ENCODE assay signal across 8 mouse cellular contexts in genomic region chr2:11253945-11254344, GRCm38 (mm10).
DNase-seq lines count a peak whose midpoint lies in the region; ATAC-seq and TF ChIP-seq lines count a peak whose summit lies in the region.

No protein-coding gene starts in this region.

- no peaks in the 10 kb centered on the region for H3K9me3 ChIP-seq in hindbrain, postnatal 0 days (ENCODE audit: low read length)
- no peaks in the 10 kb centered on the region for H3K9me3 ChIP-seq in hindbrain, embryonic 13.5 days
- no peaks in the 10 kb centered on the region for H3K9me3 ChIP-seq in CH12.LX (replicated peaks; ENCODE audit: low read length)

- no peaks in the 10 kb centered on the region for H3K79me2 ChIP-seq in CH12.LX (replicated peaks; ENCODE audit: control insufficient read depth, extremely low read depth, insufficient read depth, poor library complexity, severe bottlenecking)

- in situ Hi-C loops in CH12.LX (cut with MboI; ENCODE audit: low pct_ligation_motif_present, low pct_unique_long_range_greater_than_20kb, low sequenced_read_pairs), result no loop called here

- TF ChIP-seq CTCF in hindbrain, postnatal 0 days (IDR thresholded peaks at IDR 0.05; ENCODE audit: low read depth), result peak; percentile 59
- peak; percentile 85 to 90 for TF ChIP-seq CTCF in CH12.LX (conservative IDR thresholded peaks at IDR 0.05 in 1 of 2, IDR thresholded peaks at IDR 0.05 in 1 of 2; ENCODE audit: low read depth in 2 of 2, low read length in 2 of 2)

- no peaks in the 10 kb centered on the region for H3K4me1 ChIP-seq in hindbrain, postnatal 0 days (ENCODE audit: insufficient read depth, low read length)
- H3K4me1 ChIP-seq in hindbrain, embryonic 13.5 days (replicated peaks), result no peaks in the 10 kb centered on the region
- no peaks in the 10 kb centered on the region for H3K4me1 ChIP-seq in CH12.LX (ENCODE audit: control insufficient read depth in 1 of 2, insufficient read depth in 2 of 2)

- no peak overlapping the region for H3K9ac ChIP-seq in hindbrain, postnatal 0 days (replicated peaks; ENCODE audit: low read length)
- H3K9ac ChIP-seq in hindbrain, embryonic 13.5 days, result no peak overlapping the region
- H3K9ac ChIP-seq in CH12.LX (ENCODE audit: insufficient read depth, low read depth), result no peak overlapping the region

- WGBS in hindbrain, postnatal 0 days, result 72% methylated on average over 8 of the region's 8 CpGs
- 61% methylated on average over 8 of the region's 8 CpGs for WGBS in hindbrain, embryonic 13.5 days

- no peaks in the 10 kb centered on the region for H3K27me3 ChIP-seq in hindbrain, postnatal 0 days (ENCODE audit: insufficient read depth, low read length)
- H3K27me3 ChIP-seq in hindbrain, embryonic 13.5 days, result no peaks in the 10 kb centered on the region
- no peaks in the 10 kb centered on the region for H3K27me3 ChIP-seq in CH12.LX (replicated peaks)

- H3K27ac ChIP-seq in hindbrain, postnatal 0 days, result no peak overlapping the region
- no peak overlapping the region for H3K27ac ChIP-seq in hindbrain, embryonic 13.5 days
- no peak overlapping the region for H3K27ac ChIP-seq in CH12.LX (ENCODE audit: insufficient read depth, low read depth)

- TF ChIP-seq POLR2A in CH12.LX (IDR thresholded peaks at IDR 0.05; ENCODE audit: low read depth, low read length), result no peak

- H3K36me3 ChIP-seq in hindbrain, postnatal 0 days (ENCODE audit: insufficient read depth, low read length), result no peaks in the 10 kb centered on the region
- H3K36me3 ChIP-seq in hindbrain, embryonic 13.5 days, result no peaks in the 10 kb centered on the region
- H3K36me3 ChIP-seq in CH12.LX (replicated peaks in 1 of 2; ENCODE audit: control insufficient read depth in 1 of 2, insufficient read depth in 1 of 2, low read length in 1 of 2), result no peaks in the 10 kb centered on the region

- dilution Hi-C loops in CH12.LX (cut with MboI; ENCODE audit: extremely low pct_ligation_motif_present, extremely low pct_unique_long_range_greater_than_20kb, low sequenced_read_pairs), result no loop called here

- DNase-seq in hindbrain, postnatal 0 days (ENCODE audit: low spot score), result peak; percentile 52
- peak; percentile 61 for DNase-seq in CH12.LX (ENCODE audit: extremely low read depth)
- peak; percentile 64 for DNase-seq in adrenal gland, postnatal 14 days
- DNase-seq in gastrocnemius, postnatal 4 days (ENCODE audit: low spot score in 2 of 2), result peak; percentile 18 to 22
- DNase-seq in left cerebral cortex, postnatal 25 days (ENCODE audit: low spot score in 2 of 2), result peak; percentile 4 to 6
- DNase-seq in right cerebral cortex, postnatal 4 days, result peak; percentile 13
- DNase-seq in neural tube, embryonic 10.5 days (ENCODE audit: extremely low spot score, low spot score), result no peak

- H3K4me2 ChIP-seq in hindbrain, postnatal 0 days (ENCODE audit: low read depth, low read length), result no peak overlapping the region
- no peak overlapping the region for H3K4me2 ChIP-seq in hindbrain, embryonic 13.5 days
- H3K4me2 ChIP-seq in CH12.LX (ENCODE audit: insufficient read depth, low read depth, poor library complexity, severe bottlenecking), result 0 out of 2 replicates have a peak overlapping the region, but pooled peaks have one; percentile 23

- no peak overlapping the region for H3K4me3 ChIP-seq in hindbrain, postnatal 0 days (ENCODE audit: low read length)
- no peak overlapping the region for H3K4me3 ChIP-seq in hindbrain, embryonic 13.5 days
- no peak overlapping the region for H3K4me3 ChIP-seq in CH12.LX (replicated peaks in 1 of 3; ENCODE audit: low read depth in 2 of 3, low read length in 2 of 3, poor library complexity in 1 of 3)

- peak; percentile 70 for TF ChIP-seq RAD21 in CH12.LX (IDR thresholded peaks at IDR 0.05; ENCODE audit: low read depth, low read length)

- TF ChIP-seq EP300 in CH12.LX (IDR thresholded peaks at IDR 0.05; ENCODE audit: low read length), result no peak

- ATAC-seq in hindbrain, postnatal 0 days, result no peak
- ATAC-seq in hindbrain, embryonic 13.5 days (ENCODE audit: low FRiP score), result no peak

- intact Hi-C loops in left cerebral cortex, postnatal 25 days (cut with DNase I), result loop anchor here (10.0 kb wide), 1 partner anchor 139 kb away; no protein-coding TSS in a partner anchor

TF ChIP-seq in CH12.LX, 34 proteins besides CTCF, POLR2A, EP300 and RAD21:
- no peak for TF ChIP-seq ZNF384 (IDR thresholded peaks at IDR 0.05; ENCODE audit: low read depth, low read length)
- TF ChIP-seq MXI1 (IDR thresholded peaks at IDR 0.05; ENCODE audit: low read depth, low read length), result 0 out of 2 replicates have a peak, but pooled peaks have one; percentile 33
- peak; percentile 55 for TF ChIP-seq SMC3 (IDR thresholded peaks at IDR 0.05; ENCODE audit: low read depth, low read length)
